Mouse (Mus musculus) liver, embryonic 14.5 days (tissue): ENCODE measurements at regions not wholly inside any gene's neighbourhood (a gene's known extent, or its start where the extent isn't known, plus 50 kb on each side); places are given as distances from the start of the nearest gene placed in this dataset.

Experiments
- CTCF ChIP-seq: IDR thresholded peaks from 2 replicates; pipeline ENCODE4 v1.5.1; 2016; ENCODE audit warnings: antibody characterized with exemption, low read depth, control low read depth
- EP300 ChIP-seq: IDR thresholded peaks from 2 replicates; pipeline ENCODE4 v1.6.1; 2016; ENCODE audit warnings: antibody characterized with exemption, low read depth

GRCm38 (mm10) chr5:72245382-72245781 is 77.4 kb upstream of the Commd8 start:
- TF ChIP-seq CTCF (no peak), EP300 (no peak)
